Mouse (Mus musculus): ENCODE results near the gene Armc9. TPM values are rescaled to one million over a fixed set of nuclear protein-coding genes. Genes with fewer than 3 reads are reported as not detected.

Armc9 gene
- polyA plus RNA-seq, 1 experiment from 2014 or later: 32.3 TPM

- peaks cover 4% of the 10 kb centered on the region; the same call in 1 of the 2 replicates for H3K36me3 ChIP-seq (ENCODE audit: control insufficient read depth, insufficient read depth, low read length)
- 85% methylated on average over 4 of the region's 4 CpGs for WGBS
- no peak overlapping the region for H3K4me3 ChIP-seq (ENCODE audit: low read depth, low read length)
- no peak overlapping the region for H3K4me2 ChIP-seq
- H3K27ac ChIP-seq (ENCODE audit: low read depth, low read length): no peak overlapping the region
- no peaks in the 10 kb centered on the region for H3K27me3 ChIP-seq (ENCODE audit: control insufficient read depth, insufficient read depth, low read length)
- ATAC-seq (ENCODE audit: low FRiP score) (no peak), DNase-seq (ENCODE audit: low spot score, missing footprints) (no peak)
- H3K9me3 ChIP-seq (ENCODE audit: control insufficient read depth, low read length): no peaks in the 10 kb centered on the region
- no peaks in the 10 kb centered on the region for H3K4me1 ChIP-seq (ENCODE audit: control insufficient read depth, insufficient read depth, low read length)
- no peak overlapping the region for H3K9ac ChIP-seq (ENCODE audit: low read length)
Measured at GRCm38 (mm10) chr1:86143165-86143564, 11.4 kb upstream of the Armc9 start.

DNA sequence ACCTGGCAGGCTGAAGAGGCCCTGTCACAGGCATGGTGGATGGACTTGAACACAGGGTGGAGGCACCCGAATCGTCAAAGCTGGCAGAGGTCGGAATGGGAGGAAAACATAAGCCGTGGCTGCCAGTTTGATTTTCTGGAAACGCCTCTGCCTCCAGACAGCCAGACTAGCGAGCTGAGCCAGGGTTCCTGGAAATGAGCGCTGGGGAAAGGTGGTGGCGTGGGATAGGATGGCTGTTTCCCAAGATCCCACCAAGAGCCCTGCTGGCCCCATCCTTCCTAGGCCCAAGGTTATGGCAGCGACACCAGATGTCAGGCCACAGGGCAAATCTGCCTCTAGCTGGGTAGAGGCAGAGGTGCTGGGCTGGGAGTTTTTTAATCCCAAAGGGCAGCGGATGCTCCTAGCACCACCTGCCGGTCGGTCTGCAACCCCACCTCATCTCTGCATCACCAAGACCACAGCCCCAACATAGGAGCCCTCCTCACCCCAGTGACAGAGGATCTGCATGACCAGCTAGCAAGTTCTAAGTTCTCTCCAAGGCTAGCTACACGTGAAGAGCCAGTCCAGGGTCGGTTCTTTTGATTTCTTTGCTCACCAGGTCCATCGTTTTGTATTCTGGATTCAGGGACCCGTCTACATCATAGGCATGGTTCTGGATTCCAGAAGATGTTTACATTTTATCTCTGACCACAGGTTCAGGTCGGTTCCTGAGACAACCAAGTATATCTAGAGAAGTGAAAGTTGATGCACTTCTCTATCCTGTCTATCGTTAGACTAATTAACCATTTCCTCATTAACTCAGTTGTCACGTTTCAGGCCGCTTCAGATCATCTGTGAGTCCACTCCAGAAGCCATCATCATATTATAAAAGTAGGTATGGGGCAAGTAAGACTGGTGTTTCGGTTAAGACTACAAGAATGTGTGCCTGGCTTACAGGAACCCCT, 10.3 kb upstream of the Armc9 start:
- no peaks in the 10 kb centered on the region for H3K9me3 ChIP-seq (ENCODE audit: control insufficient read depth, low read length)
- no peak overlapping the region for H3K9ac ChIP-seq (ENCODE audit: low read length)
- no peaks in the 10 kb centered on the region for H3K4me1 ChIP-seq (ENCODE audit: control insufficient read depth, insufficient read depth, low read length)
- DNase-seq (ENCODE audit: low spot score, missing footprints) (no peak), ATAC-seq (ENCODE audit: low FRiP score) (no peak)
- H3K36me3 ChIP-seq (ENCODE audit: control insufficient read depth, insufficient read depth, low read length): peaks cover 4% of the 10 kb centered on the region; the same call in 1 of the 2 replicates
- no peak overlapping the region for H3K27ac ChIP-seq (ENCODE audit: low read depth, low read length)
- no peaks in the 10 kb centered on the region for H3K27me3 ChIP-seq (ENCODE audit: control insufficient read depth, insufficient read depth, low read length)
- WGBS: 76% methylated on average over 21 of the region's 21 CpGs
- no peak overlapping the region for H3K4me2 ChIP-seq
- H3K4me3 ChIP-seq (ENCODE audit: low read depth, low read length): no peak overlapping the region

GRCm38 (mm10) chr1:86146293-86146692, 8.3 kb upstream of the Armc9 start:
- Histone ChIP-seq H3K9ac (ENCODE audit: low read length) (no peak overlapping the region), H3K9me3 (ENCODE audit: control insufficient read depth, low read length) (no peaks in the 10 kb centered on the region), H3K36me3 (ENCODE audit: control insufficient read depth, insufficient read depth, low read length) (0 out of 2 replicates have a peak, but pooled peaks cover 2% of the 10 kb centered on the region), H3K4me1 (ENCODE audit: control insufficient read depth, insufficient read depth, low read length) (no peaks in the 10 kb centered on the region), H3K27me3 (ENCODE audit: control insufficient read depth, insufficient read depth, low read length) (no peaks in the 10 kb centered on the region), H3K4me2 (no peak overlapping the region), H3K4me3 (ENCODE audit: low read depth, low read length) (no peak overlapping the region), H3K27ac (ENCODE audit: low read depth, low read length) (no peak overlapping the region)
- WGBS: 89% methylated on average over 5 of the region's 5 CpGs
- DNase-seq (ENCODE audit: low spot score, missing footprints) (no peak), ATAC-seq (ENCODE audit: low FRiP score) (no peak)

DNA sequence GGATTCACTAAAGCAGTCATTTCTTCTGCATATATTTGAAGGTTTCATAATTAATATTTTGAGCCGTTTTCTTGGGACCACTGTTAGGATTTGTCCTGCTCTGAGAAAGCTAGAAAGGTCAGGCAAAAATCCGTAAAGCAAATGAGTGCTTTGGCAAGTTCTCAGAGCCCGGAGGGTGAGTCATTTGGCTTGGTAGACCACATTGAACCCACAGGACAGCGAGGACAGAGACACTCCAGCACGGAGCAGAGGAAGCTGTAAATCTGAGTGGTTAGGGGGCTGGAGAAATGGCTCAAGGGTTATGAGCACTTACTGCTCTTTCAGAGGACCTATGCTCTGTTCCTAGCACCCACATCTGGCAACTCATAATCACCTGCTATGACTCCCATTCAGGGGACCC, 7.0 kb upstream of the Armc9 start:
- no peak overlapping the region for H3K9ac ChIP-seq (ENCODE audit: low read length)
- no peak overlapping the region for H3K4me2 ChIP-seq
- DNase-seq (ENCODE audit: low spot score, missing footprints) (no peak), ATAC-seq (ENCODE audit: low FRiP score) (no peak)
- H3K27ac ChIP-seq (ENCODE audit: low read depth, low read length): no peak overlapping the region
- no peaks in the 10 kb centered on the region for H3K27me3 ChIP-seq (ENCODE audit: control insufficient read depth, insufficient read depth, low read length)
- 81% methylated on average over 5 of the region's 5 CpGs for WGBS
- no peaks in the 10 kb centered on the region for H3K36me3 ChIP-seq (ENCODE audit: control insufficient read depth, insufficient read depth, low read length)
- H3K4me1 ChIP-seq (ENCODE audit: control insufficient read depth, insufficient read depth, low read length): no peaks in the 10 kb centered on the region
- no peaks in the 10 kb centered on the region for H3K9me3 ChIP-seq (ENCODE audit: control insufficient read depth, low read length)
- H3K4me3 ChIP-seq (ENCODE audit: low read depth, low read length): no peak overlapping the region

DNA sequence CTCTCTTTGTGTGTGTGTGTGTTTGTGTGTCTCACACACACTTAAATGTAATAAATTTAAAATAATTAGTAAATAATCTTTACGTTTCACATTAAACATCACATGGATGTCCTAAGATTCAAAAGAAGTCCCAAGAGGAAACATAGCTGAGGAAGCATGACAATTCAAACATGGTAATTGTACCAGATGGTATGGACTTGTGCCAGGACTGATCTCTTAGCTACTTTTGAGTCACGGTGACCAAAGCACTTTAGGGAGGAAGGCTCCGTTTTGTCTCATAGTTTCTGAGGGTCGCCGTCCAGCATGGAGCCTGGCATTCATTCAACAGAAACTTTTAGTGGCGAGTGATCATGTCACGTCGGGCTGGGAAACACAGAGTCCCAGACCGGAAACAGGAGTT, 6.4 kb upstream of the Armc9 start:
- ATAC-seq (ENCODE audit: low FRiP score): no peak
- Histone ChIP-seq H3K4me3 (ENCODE audit: low read depth, low read length) (no peak overlapping the region), H3K4me1 (ENCODE audit: control insufficient read depth, insufficient read depth, low read length) (no peaks in the 10 kb centered on the region), H3K27ac (ENCODE audit: low read depth, low read length) (no peak overlapping the region), H3K9me3 (ENCODE audit: control insufficient read depth, low read length) (no peaks in the 10 kb centered on the region), H3K4me2 (no peak overlapping the region), H3K9ac (ENCODE audit: low read length) (no peak overlapping the region), H3K36me3 (ENCODE audit: control insufficient read depth, insufficient read depth, low read length) (no peaks in the 10 kb centered on the region), H3K27me3 (ENCODE audit: control insufficient read depth, insufficient read depth, low read length) (no peaks in the 10 kb centered on the region)
- WGBS: 87% methylated on average over 9 of the region's 9 CpGs
- DNase-seq (ENCODE audit: low spot score, missing footprints): no peak

GRCm38 (mm10) chr1:86150929-86151328, 3.7 kb upstream of the Armc9 start:
- no peak overlapping the region for H3K9ac ChIP-seq (ENCODE audit: low read length)
- H3K27ac ChIP-seq (ENCODE audit: low read depth, low read length): no peak overlapping the region
- no peaks in the 10 kb centered on the region for H3K36me3 ChIP-seq (ENCODE audit: control insufficient read depth, insufficient read depth, low read length)
- 85% methylated on average over 6 of the region's 6 CpGs for WGBS
- H3K4me2 ChIP-seq: no peak overlapping the region
- no peak overlapping the region for H3K4me3 ChIP-seq (ENCODE audit: low read depth, low read length)
- peaks cover 12% of the 10 kb centered on the region for H3K4me1 ChIP-seq (ENCODE audit: control insufficient read depth, insufficient read depth, low read length)
- H3K27me3 ChIP-seq (ENCODE audit: control insufficient read depth, insufficient read depth, low read length): no peaks in the 10 kb centered on the region
- no peak for ATAC-seq (ENCODE audit: low FRiP score)
- DNase-seq (ENCODE audit: low spot score, missing footprints): no peak
- H3K9me3 ChIP-seq (ENCODE audit: control insufficient read depth, low read length): no peaks in the 10 kb centered on the region

- Histone ChIP-seq H3K27ac (ENCODE audit: low read depth, low read length) (no peak overlapping the region), H3K9ac (ENCODE audit: low read length) (no peak overlapping the region), H3K4me1 (ENCODE audit: control insufficient read depth, insufficient read depth, low read length) (peaks cover 12% of the 10 kb centered on the region), H3K36me3 (ENCODE audit: control insufficient read depth, insufficient read depth, low read length) (no peaks in the 10 kb centered on the region), H3K4me2 (no peak overlapping the region), H3K27me3 (ENCODE audit: control insufficient read depth, insufficient read depth, low read length) (no peaks in the 10 kb centered on the region), H3K4me3 (ENCODE audit: low read depth, low read length) (no peak overlapping the region), H3K9me3 (ENCODE audit: control insufficient read depth, low read length) (no peaks in the 10 kb centered on the region)
- 92% methylated on average over 7 of the region's 7 CpGs for WGBS
- no peak for DNase-seq (ENCODE audit: low spot score, missing footprints)
- ATAC-seq (ENCODE audit: low FRiP score): no peak
Measured at GRCm38 (mm10) chr1:86151376-86151775, 3.2 kb upstream of the Armc9 start.

DNA sequence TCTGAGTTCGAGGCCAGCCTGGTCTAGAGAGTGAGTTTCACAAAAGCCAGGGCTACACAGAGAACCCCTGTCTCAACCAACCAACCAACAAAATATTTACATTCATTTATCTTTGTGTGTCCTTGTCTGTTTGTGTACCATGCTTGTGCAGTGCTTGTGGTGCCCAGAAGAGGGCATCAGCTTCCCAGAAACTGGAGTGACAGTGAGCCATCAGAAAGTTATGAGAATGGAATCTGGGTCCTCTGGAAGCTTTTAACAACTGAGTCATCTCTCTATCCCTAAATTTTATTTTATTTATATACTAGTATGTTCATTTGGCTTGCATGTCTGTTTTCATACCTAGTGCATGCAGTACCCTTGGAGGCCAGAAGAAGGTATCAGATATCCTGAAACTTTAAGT, 2.0 kb upstream of the Armc9 start:
- no peak for DNase-seq (ENCODE audit: low spot score, missing footprints)
- Histone ChIP-seq H3K9me3 (ENCODE audit: control insufficient read depth, low read length) (no peaks in the 10 kb centered on the region), H3K4me3 (ENCODE audit: low read depth, low read length) (no peak overlapping the region), H3K27me3 (ENCODE audit: control insufficient read depth, insufficient read depth, low read length) (no peaks in the 10 kb centered on the region), H3K27ac (ENCODE audit: low read depth, low read length) (no peak overlapping the region), H3K36me3 (ENCODE audit: control insufficient read depth, insufficient read depth, low read length) (no peaks in the 10 kb centered on the region), H3K4me1 (ENCODE audit: control insufficient read depth, insufficient read depth, low read length) (peaks cover 12% of the 10 kb centered on the region), H3K4me2 (no peak overlapping the region), H3K9ac (ENCODE audit: low read length) (no peak overlapping the region)
- WGBS: 92% methylated on average over 1 of the region's 1 CpGs
- ATAC-seq (ENCODE audit: low FRiP score): no peak

- DNase-seq (ENCODE audit: low spot score, missing footprints) (no peak), ATAC-seq (ENCODE audit: low FRiP score) (no peak)
- no peaks in the 10 kb centered on the region for H3K9me3 ChIP-seq (ENCODE audit: control insufficient read depth, low read length)
- no peaks in the 10 kb centered on the region for H3K27me3 ChIP-seq (ENCODE audit: control insufficient read depth, insufficient read depth, low read length)
- peak overlapping the region; percentile 73 for H3K4me2 ChIP-seq
- H3K4me1 ChIP-seq (ENCODE audit: control insufficient read depth, insufficient read depth, low read length): peaks cover 12% of the 10 kb centered on the region
- 1% methylated on average over 18 of the region's 18 CpGs for WGBS
- H3K4me3 ChIP-seq (ENCODE audit: low read depth, low read length): peak overlapping the region; percentile 89
- H3K27ac ChIP-seq (ENCODE audit: low read depth, low read length): no peak overlapping the region
- H3K9ac ChIP-seq (ENCODE audit: low read length): peak overlapping the region; percentile 82
- no peaks in the 10 kb centered on the region for H3K36me3 ChIP-seq (ENCODE audit: control insufficient read depth, insufficient read depth, low read length)
Measured at GRCm38 (mm10) chr1:86154824-86155164, 214 bp downstream of the Armc9 start.
